Mouse (Mus musculus) embryonic fibroblast, embryonic 13.5 days (primary cell): ENCODE results near the gene Rbm24.

ENCODE experiments used
- CTCF ChIP-seq: IDR thresholded peaks from 2 replicates; pipeline ENCODE4 v1.5.1; 2011; ENCODE audit warnings: mild to moderate bottlenecking, control low read depth, low read length, moderate library complexity, borderline replicate concordance; ENCODE audit not compliant: insufficient read depth
- POLR2A ChIP-seq: IDR thresholded peaks from 2 replicates; pipeline ENCODE4 v1.6.1; 2011; ENCODE audit warnings: low read depth, mild to moderate bottlenecking, control low read depth, low read length, moderate library complexity

- TF ChIP-seq CTCF (no peak), POLR2A (no peak)
These were observed 24.3 kb upstream of the Rbm24 start for GRCm38 (mm10) chr13:46393936-46394335.
